Mouse (Mus musculus) heart, postnatal 0 days (tissue): Measurements from ENCODE around the gene Pip4k2a. TPM values are rescaled to one million over a fixed set of nuclear protein-coding genes. Genes with fewer than 3 reads are reported as not detected.

Experiments used
- ATAC-seq: fragments of 200-750 bp; cut with Nextera tagmentation; 2 replicates; pipeline ENCODE4 v1.8.0; 2017; ENCODE audit warnings: low read depth, moderate number of reproducible peaks, moderate library complexity; ENCODE audit not compliant: insufficient read depth
- DNase-seq: peaks from one replicate; pipeline ENCODE4 v3.0.0-alpha.2; 2016; ENCODE audit warnings: low spot score
- H3K27ac ChIP-seq: fragments of 300-500 bp; sonication (generic); 2 replicates; pipeline ENCODE4 v1.5.1; 2014; ENCODE audit warnings: low read depth, mild to moderate bottlenecking
- H3K27me3 ChIP-seq: fragments of 300-500 bp; sonication (generic); 2 replicates; pipeline ENCODE4 v1.6.1; 2014; ENCODE audit warnings: low read length, mixed read lengths; ENCODE audit not compliant: control insufficient read depth, insufficient read depth
- H3K36me3 ChIP-seq: fragments of 300-500 bp; sonication (generic); replicated peaks from 2 replicates; pipeline ENCODE4 v1.6.1; 2014; ENCODE audit warnings: low read length, mixed read lengths; ENCODE audit not compliant: control insufficient read depth, insufficient read depth
- H3K4me1 ChIP-seq: fragments of 300-500 bp; sonication (generic); 2 replicates; pipeline ENCODE4 v1.6.1; 2014; ENCODE audit warnings: antibody characterized with exemption; ENCODE audit not compliant: control insufficient read depth, insufficient read depth
- H3K4me2 ChIP-seq: fragments of 300-500 bp; sonication (generic); 2 replicates; pipeline ENCODE4 v1.6.1; 2014; ENCODE audit warnings: low read depth, mild to moderate bottlenecking, low read length, moderate library complexity
- H3K4me3 ChIP-seq: fragments of 300-500 bp; sonication (generic); 2 replicates; pipeline ENCODE4 v1.5.1; 2014; ENCODE audit warnings: low read depth, low read length
- H3K9ac ChIP-seq: fragments of 300-500 bp; sonication (generic); replicated peaks from 2 replicates; pipeline ENCODE4 v1.6.1; 2014; ENCODE audit warnings: low read depth, low read length, mixed read lengths
- H3K9me3 ChIP-seq: fragments of 300-500 bp; sonication (generic); replicated peaks from 2 replicates; pipeline ENCODE4 v1.6.1; 2016; ENCODE audit warnings: low read length; ENCODE audit not compliant: control insufficient read depth
- CTCF ChIP-seq: IDR thresholded peaks from 2 replicates; pipeline ENCODE4 v1.5.1; 2016; ENCODE audit warnings: antibody characterized with exemption, control low read depth, low read depth
- EP300 ChIP-seq: IDR thresholded peaks from 2 replicates; pipeline ENCODE4 v1.6.1; 2016; ENCODE audit warnings: antibody characterized with exemption, low read depth
- WGBS: fragments of 180-500 bp; shearing (Covaris S2); extraction: QIAGEN DNeasy Blood & Tissue Kit; methylation state at CpG from one replicate; pipeline ENCODE4 v1.1.7; 2014; 5-methylcytosine and 5-hydroxymethylcytosine counted together
- polyA plus RNA-seq: library from polyadenylated mRNA; unstranded; fragments of >200 nt; fragmentation: Nextera tagmentation; extraction: Ambion mirVana; gene quantifications from 2 replicates; pipeline ENCODE4 v1.2.1, GENCODE M21; 2015
- total RNA-seq: library from RNA; depleted of rRNA; stranded (reverse); fragments of >200 nt; gene quantifications from 2 replicates; pipeline ENCODE4 v1.2.3, GENCODE M21; 2014; ENCODE audit warnings: low replicate concordance

The Pip4k2a gene
- total and polyA plus RNA-seq, 2 experiments from 2014 or later: 1.3 to 2.7 TPM

- Histone ChIP-seq H3K4me3 (no peak overlapping the region), H3K9ac (no peak overlapping the region), H3K4me1 (peaks cover 7% of the 10 kb centered on the region; the same call in 1 of the 2 replicates), H3K36me3 (no peaks in the 10 kb centered on the region), H3K27ac (no peak overlapping the region), H3K9me3 (no peaks in the 10 kb centered on the region), H3K4me2 (no peak overlapping the region), H3K27me3 (no peaks in the 10 kb centered on the region)
- 49% methylated on average over 1 of the region's 1 CpGs for WGBS
- DNase-seq (no peak), ATAC-seq (no peak)
- TF ChIP-seq CTCF (no peak), EP300 (no peak)
Measured at GRCm38 (mm10) chr2:18921570-18922180, 76.3 kb downstream of the Pip4k2a start.

- Histone ChIP-seq H3K27ac (no peak overlapping the region; the same call in 1 of the 2 replicates), H3K4me3 (no peak overlapping the region), H3K4me2 (no peak overlapping the region), H3K27me3 (no peaks in the 10 kb centered on the region), H3K36me3 (no peaks in the 10 kb centered on the region), H3K9ac (no peak overlapping the region), H3K4me1 (peaks cover 7% of the 10 kb centered on the region; the same call in 1 of the 2 replicates), H3K9me3 (no peaks in the 10 kb centered on the region)
- TF ChIP-seq CTCF (no peak), EP300 (no peak)
- ATAC-seq: no peak
- DNase-seq: no peak
- 52% methylated on average over 2 of the region's 2 CpGs for whole genome bisulfite sequencing
Measured at GRCm38 (mm10) chr2:18920461-18920877, 77.5 kb downstream of the Pip4k2a start.

GRCm38 (mm10) chr2:18919797-18920354 is 78.0 kb downstream of the Pip4k2a start:
- no peak for ATAC-seq
- H3K4me2 ChIP-seq: no peak overlapping the region
- no peak for TF ChIP-seq CTCF
- no peak for TF ChIP-seq EP300
- no peaks in the 10 kb centered on the region for H3K9me3 ChIP-seq
- 78% methylated on average over 5 of the region's 5 CpGs for WGBS
- H3K4me3 ChIP-seq: no peak overlapping the region
- DNase-seq: no peak
- H3K9ac ChIP-seq: no peak overlapping the region
- H3K4me1 ChIP-seq: peaks cover 7% of the 10 kb centered on the region; the same call in 1 of the 2 replicates
- no peaks in the 10 kb centered on the region for H3K27me3 ChIP-seq
- H3K36me3 ChIP-seq: no peaks in the 10 kb centered on the region
- no peak overlapping the region for H3K27ac ChIP-seq

- Histone ChIP-seq H3K9ac (no peak overlapping the region), H3K9me3 (no peaks in the 10 kb centered on the region), H3K4me3 (no peak overlapping the region), H3K36me3 (no peaks in the 10 kb centered on the region), H3K27me3 (no peaks in the 10 kb centered on the region), H3K4me2 (no peak overlapping the region), H3K27ac (no peak overlapping the region), H3K4me1 (peaks cover 7% of the 10 kb centered on the region; the same call in 1 of the 2 replicates)
- DNase-seq: no peak
- 88% methylated on average over 2 of the region's 2 CpGs for WGBS
- no peak for TF ChIP-seq CTCF
- no peak for TF ChIP-seq EP300
- no peak for ATAC-seq
Measured at GRCm38 (mm10) chr2:18917838-18918237, 80.1 kb downstream of the Pip4k2a start.

GRCm38 (mm10) chr2:18917380-18917750 is 80.6 kb downstream of the Pip4k2a start:
- WGBS: 76% methylated on average over 1 of the region's 1 CpGs
- H3K9ac ChIP-seq: no peak overlapping the region
- H3K36me3 ChIP-seq: no peaks in the 10 kb centered on the region
- TF ChIP-seq EP300 (no peak), CTCF (no peak)
- H3K4me3 ChIP-seq: no peak overlapping the region
- DNase-seq: no peak
- no peaks in the 10 kb centered on the region for H3K27me3 ChIP-seq
- no peaks in the 10 kb centered on the region for H3K9me3 ChIP-seq
- H3K4me2 ChIP-seq: no peak overlapping the region
- no peak overlapping the region for H3K27ac ChIP-seq
- H3K4me1 ChIP-seq: peaks cover 7% of the 10 kb centered on the region; the same call in 1 of the 2 replicates
- ATAC-seq: no peak
